Mouse (Mus musculus): ENCODE data around the gene Cdc25b. TPM values are rescaled to one million over a fixed set of nuclear protein-coding genes. Genes with fewer than 3 reads are reported as not detected.
"Not testable (repeated sequence)": the region's sequence is repeated elsewhere in the genome, so short reads cannot be mapped to it uniquely, and the experiment has no call there.

The Cdc25b gene
- total RNA-seq, 4 experiments from 2014 or later = 1.2 to 2.3 (median 1.9) TPM

- no peak for DNase-seq (ENCODE audit: low spot score in 2 of 2)
Observed at GRCm38 (mm10) chr2:131221853-131222515, 35.2 kb downstream of the Cdc25b start.

DNA sequence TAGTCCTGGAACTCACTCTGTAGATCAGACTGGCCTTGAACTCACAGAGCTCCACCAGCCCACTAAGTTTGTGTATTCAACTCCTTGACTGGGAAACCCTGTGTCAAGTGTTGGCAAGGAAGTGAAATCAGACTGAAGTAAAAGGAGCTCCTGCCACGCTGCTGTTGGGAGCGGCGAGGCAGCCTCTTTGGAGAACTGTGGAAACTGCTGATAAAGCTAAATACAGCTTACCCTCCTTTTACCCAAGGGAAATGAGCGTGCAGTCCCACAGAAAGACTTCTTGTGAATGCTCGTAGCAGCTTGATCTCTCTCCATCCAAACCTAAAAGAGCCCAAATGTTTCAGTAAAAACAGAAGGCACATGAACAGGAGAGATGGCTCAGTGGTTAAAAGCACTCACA is 35.8 kb downstream of the Cdc25b start:
- no peak for DNase-seq (ENCODE audit: low spot score in 2 of 2)

GRCm38 (mm10) chr2:131223569-131223968 is 36.8 kb downstream of the Cdc25b start:
- no peak for DNase-seq (ENCODE audit: low spot score in 2 of 2)

DNA sequence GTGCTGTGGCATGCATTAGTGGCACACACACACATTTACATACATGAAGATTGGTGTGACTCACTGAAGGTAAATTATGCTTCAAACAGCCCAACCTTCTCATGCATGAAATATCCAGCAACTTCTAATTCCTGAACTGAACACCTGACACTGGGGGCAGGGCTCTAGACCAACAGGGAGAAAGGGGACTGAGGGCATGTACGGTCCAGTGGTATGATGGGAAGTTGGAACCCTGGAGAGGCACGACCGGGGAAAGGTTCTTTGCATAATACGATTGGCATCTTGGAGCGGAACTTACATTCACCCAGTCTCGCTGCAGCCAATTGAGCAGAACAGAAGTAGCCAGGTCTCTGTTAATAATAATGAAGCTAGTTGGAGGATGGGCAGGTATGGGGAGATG is 38.4 kb downstream of the Cdc25b start:
- DNase-seq (ENCODE audit: low spot score in 2 of 2) = no peak

DNA sequence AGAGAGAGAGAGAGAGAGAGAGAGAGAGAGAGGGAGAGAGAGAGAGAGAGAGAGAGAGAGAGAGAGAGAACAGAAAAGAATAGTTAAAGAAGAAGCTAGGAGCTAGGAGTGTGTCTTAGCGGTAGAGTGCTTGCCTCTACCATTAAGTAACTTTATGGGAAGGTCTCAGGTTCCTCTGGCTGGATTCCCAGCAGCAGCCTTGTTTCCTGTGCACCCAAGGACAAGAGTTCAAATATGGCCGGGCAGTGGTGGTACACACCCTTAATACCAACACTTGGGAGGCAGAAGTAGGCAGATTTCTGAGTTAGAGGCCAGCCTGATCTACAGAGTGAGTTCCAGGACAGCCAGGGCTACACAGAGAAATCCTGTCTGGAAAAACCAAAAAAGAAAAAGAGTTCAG is 39.9 kb downstream of the Cdc25b start:
- DNase-seq (ENCODE audit: low spot score in 2 of 2) = not testable (repeated sequence)

- no peak for DNase-seq (ENCODE audit: low spot score in 2 of 2)
Observed at GRCm38 (mm10) chr2:131227243-131227642, 40.5 kb downstream of the Cdc25b start.

GRCm38 (mm10) chr2:131232558-131232957 is 45.8 kb downstream of the Cdc25b start:
- no peak for DNase-seq (ENCODE audit: low spot score in 2 of 2)

- DNase-seq (ENCODE audit: low spot score in 2 of 2) = peak; percentile 93 to 96
Observed at GRCm38 (mm10) chr2:131233307-131234126, 46.8 kb downstream of the Cdc25b start, which contains the start of gene Mavs. Gene Mavs, plus strand, starts transcription at chr2:131234063.

GRCm38 (mm10) chr2:131234127-131234650 is 47.4 kb downstream of the Cdc25b start:
- DNase-seq (ENCODE audit: low spot score in 2 of 2) = no peak

GRCm38 (mm10) chr2:131234970-131235635 is 48.4 kb downstream of the Cdc25b start:
- no peak for DNase-seq (ENCODE audit: low spot score in 2 of 2)

DNA sequence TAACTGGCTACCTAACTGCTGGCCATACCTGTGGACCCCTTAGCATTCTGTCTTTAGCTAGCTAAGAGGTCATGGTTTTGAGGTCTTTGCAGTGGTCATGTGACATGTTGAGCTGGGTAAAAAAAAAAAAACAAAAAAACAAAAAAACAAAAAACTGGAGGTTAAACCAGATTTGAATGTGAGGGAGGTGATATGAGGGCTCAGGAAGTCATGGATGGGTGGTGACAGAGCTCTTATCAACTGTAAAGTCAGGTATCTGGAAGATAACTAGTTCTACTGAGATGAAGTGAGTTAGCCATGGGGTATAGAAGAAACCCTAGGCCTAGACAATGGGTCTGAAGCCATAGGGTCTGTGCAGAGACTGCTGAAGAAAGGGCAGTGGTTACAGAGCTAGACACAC is 55.4 kb downstream of the Cdc25b start:
- no peak for DNase-seq (ENCODE audit: low spot score in 2 of 2)

- DNase-seq (ENCODE audit: low spot score in 2 of 2) = no peak
Observed at GRCm38 (mm10) chr2:131242929-131243328, 56.2 kb downstream of the Cdc25b start.

Other genes starting within 250 kb of the Cdc25b start
- 1 to 10 TPM in 3 of 4 experiments, under 1 TPM in 1; 0.92 to 1.7 (median 1.3) TPM for gene Gfra4, start 143.9 kb upstream of the Cdc25b start, total RNA-seq (2022)
- gene Adam33, start 123.1 kb upstream of the Cdc25b start, total RNA-seq (2022) = 1 to 10 TPM in 3 of 4 experiments, under 1 TPM in 1; 0.82 to 1.8 (median 1.3) TPM
- gene Siglec1, start 100.2 kb upstream of the Cdc25b start, total RNA-seq (2022) = under 1 TPM; 0.19 to 0.72 (median 0.47) TPM
- gene Hspa12b, start 59.7 kb upstream of the Cdc25b start, total RNA-seq (2022) = 1 to 10 TPM; 6.8 to 9.2 (median 6.9) TPM
- gene Gm11037, start 53.5 kb upstream of the Cdc25b start, total RNA-seq (2022) = not detected
- 1 to 10 TPM; 2.6 to 5.9 (median 4.4) TPM for gene 1700037H04Rik, start 26.9 kb upstream of the Cdc25b start, total RNA-seq (2022)
- 10 to 100 TPM; 77.4 to 89.0 (median 82.6) TPM for gene Cenpb, start 6.9 kb upstream of the Cdc25b start, total RNA-seq (2022)
- 1 to 10 TPM in 3 of 4 experiments, under 1 TPM in 1; 0.94 to 1.7 (median 1.5) TPM for gene Spef1, start 333 bp downstream of the Cdc25b start, total RNA-seq (2022)
- gene Ap5s1, start 20.1 kb downstream of the Cdc25b start, total RNA-seq (2022) = 10 to 100 TPM; 10.7 to 21.6 (median 18.7) TPM
- gene Mavs, start 47.1 kb downstream of the Cdc25b start, total RNA-seq (2022) = 10 to 100 TPM; 39.9 to 46.3 (median 43.4) TPM
- gene Pank2, start 75.5 kb downstream of the Cdc25b start, total RNA-seq (2022) = 10 to 100 TPM; 18.9 to 25.4 (median 23.8) TPM
- gene Rnf24, start 165.9 kb downstream of the Cdc25b start, total RNA-seq (2022) = 1 to 10 TPM; 1.4 to 2.3 (median 1.4) TPM

Data from gastrocnemius, adult 8-10 months (tissue).